Mouse (Mus musculus) effector memory CD4-positive, alpha-beta T cell, adult 7 months (primary cell): ENCODE data around the gene Cryaa. TPM values are rescaled to one million over a fixed set of nuclear protein-coding genes. Genes with fewer than 3 reads are reported as not detected.

Source experiments
- polyA plus RNA-seq: library from polyadenylated mRNA; unstranded; fragments of 100-300 nt; shearing (Covaris generic); gene quantifications from one replicate; pipeline ENCODE4 v1.2.1, GENCODE M21; 2017

Gene Cryaa
- polyA plus RNA-seq: not detected

DNA sequence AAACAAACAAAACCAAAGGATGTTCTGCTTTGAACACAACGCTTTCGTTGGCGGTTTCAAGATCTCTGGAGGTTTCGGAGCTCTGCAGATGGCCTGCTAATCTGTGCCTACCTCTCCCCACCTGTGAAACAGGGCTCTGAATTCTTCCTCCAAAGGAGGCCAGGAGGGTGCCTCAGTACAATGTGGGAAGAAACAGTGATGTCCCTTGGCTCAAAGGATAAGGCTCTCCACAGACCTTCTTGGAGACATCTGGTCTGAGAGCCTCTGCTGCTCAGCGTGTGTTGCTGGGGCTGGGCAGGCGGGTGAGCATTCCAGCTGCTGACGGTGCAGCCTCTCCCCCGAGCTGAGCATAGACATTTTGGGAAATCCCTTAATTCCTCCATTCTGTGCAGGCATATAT is at the start of gene Cryaa:
Cryaa (plus strand) TSS at position 301 of the 400 bp plus-strand sequence.

DNA sequence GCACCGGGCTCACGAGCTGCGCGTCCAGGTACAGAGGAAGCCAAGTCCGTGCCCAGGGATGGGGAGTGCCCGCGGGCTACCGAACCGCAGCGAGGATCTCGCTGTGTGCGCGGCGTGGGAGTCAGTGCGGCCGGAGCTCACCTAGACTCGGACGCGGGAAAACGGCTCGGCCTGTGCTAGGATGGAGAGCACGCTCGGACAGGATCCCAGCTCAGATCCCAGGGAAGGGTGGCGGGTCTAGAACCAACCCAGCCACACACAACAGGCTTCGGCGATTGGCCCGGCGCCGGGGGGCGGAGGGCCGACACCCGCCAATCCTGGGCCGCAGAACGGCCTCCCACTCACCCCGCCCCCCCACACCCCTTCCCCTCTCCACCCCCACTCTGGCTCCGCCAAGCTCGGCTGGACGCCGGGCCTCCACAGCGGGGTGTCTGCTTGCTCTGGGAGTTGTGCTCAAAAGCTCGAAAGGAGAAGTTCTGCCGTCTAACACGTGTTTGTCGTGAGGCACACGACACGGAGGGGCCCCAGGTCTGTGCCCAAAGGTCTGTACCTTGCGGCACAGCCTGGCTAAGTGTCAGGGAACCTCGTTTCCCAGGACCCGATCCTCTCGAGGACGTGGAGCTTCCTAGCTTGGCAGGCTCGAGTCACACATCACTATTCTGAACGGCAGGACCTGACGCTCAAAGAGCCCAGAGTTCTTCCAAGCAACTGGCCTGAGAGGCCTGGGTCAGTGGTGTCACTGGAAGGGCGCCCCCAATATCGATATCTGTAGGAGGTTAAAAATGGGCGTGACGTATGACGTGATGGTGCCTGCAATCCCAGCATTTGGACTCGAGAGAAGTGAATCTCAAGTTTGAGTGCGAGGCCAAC is 40.4 kb upstream of the Cryaa start, which contains the start of gene Cbs:
Cbs (minus strand) TSS at position 297 of the 870 bp plus-strand sequence.

DNA sequence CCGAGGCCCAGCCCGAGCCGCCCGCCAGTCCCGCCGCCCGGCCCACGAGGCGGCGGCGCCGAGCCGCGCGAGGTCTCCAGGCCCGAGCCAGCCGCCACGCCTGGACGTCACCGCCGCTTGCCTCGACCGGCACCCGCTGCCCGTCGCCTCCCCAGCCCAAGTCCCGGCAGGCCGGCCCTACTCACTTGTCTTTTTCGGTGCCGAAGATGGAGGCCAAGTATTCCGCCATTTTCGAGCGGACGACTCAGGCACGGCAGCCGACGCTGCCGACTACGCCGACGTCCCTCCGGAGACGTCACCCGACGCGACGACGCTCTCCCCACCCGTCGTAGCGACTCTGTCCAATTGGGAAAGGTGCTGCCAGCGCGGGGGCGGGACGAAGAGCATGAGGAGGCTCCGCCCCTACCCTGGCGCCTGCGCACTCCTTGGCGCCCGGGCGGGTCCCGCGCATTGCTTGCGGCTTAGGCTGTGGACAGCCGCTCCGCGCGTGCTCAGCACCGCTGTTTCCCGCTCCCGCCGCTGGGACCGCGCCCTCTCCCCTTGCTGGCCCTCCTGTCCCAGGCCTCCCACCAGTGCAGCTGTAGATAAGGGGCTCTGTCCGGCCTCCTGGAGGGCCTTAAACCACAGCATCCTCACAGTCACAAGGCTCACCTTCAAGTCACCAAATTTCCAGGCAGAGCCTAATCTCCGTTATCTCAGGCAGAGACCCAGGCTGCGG is 19.0 kb upstream of the Cryaa start, which contains the start of gene U2af1:
U2af1 (minus strand) TSS at position 425 of the 718 bp plus-strand sequence.

Other genes starting within 250 kb of the Cryaa start
- 27.5 TPM for gene Wdr4, start 157.8 kb upstream of the Cryaa start, polyA plus RNA-seq
- 161 TPM for gene Ndufv3, start 157.7 kb upstream of the Cryaa start, polyA plus RNA-seq
- 71.9 TPM for gene Pknox1, start 113.1 kb upstream of the Cryaa start, polyA plus RNA-seq
- not detected for gene Cbs, start 40.6 kb upstream of the Cryaa start, polyA plus RNA-seq
- gene U2af1, start 18.9 kb upstream of the Cryaa start, polyA plus RNA-seq: 247 TPM
- gene Sik1, start 178.0 kb downstream of the Cryaa start, polyA plus RNA-seq: 115 TPM